ENCODE assay signal across 28 mouse cellular contexts in genomic region chr7:79968326-79968725, GRCm38 (mm10).
"Had no signal": no experiment of that assay in that cellular context is flagged by ENCODE, and none has a peak within 500 bp of the region (broad histone marks: within the 10 kb centered on the region; RNA-seq: fewer than 3 reads in every experiment).

No protein-coding gene starts in this region.

- DNase-seq: gastrocnemius, adult 2 months; gastrocnemius, postnatal 10 days; gastrocnemius, postnatal 25 days; heart, adult 18-20 months; heart, postnatal 10 days; heart, postnatal 4 days; kidney, adult 18-20 months; kidney, adult 8-10 months; kidney, postnatal 14 days; kidney, postnatal 36 days; layer of hippocampus, adult 9-11 months; layer of hippocampus, postnatal 36 days; left cerebral cortex, postnatal 4 days had no signal

- H3K9me3 ChIP-seq: heart, embryonic 10.5 days; heart, embryonic 12.5 days; hindbrain, embryonic 10.5 days; hindbrain, embryonic 12.5 days; intestine, embryonic 15.5 days; kidney, embryonic 15.5 days; limb, embryonic 13.5 days; limb, embryonic 15.5 days; liver, embryonic 12.5 days had no signal

- ATAC-seq: hindbrain, embryonic 16.5 days; inflammation-experienced regulatory T-cells, adult 6 months; intestine, embryonic 15.5 days; intestine, postnatal 0 days; liver, embryonic 12.5 days had no signal

- H3K27ac ChIP-seq: gastrocnemius, adult 2 months; heart, embryonic 10.5 days; hindbrain, embryonic 10.5 days; hindbrain, embryonic 12.5 days; hindbrain, embryonic 14.5 days; intestine, embryonic 15.5 days; kidney, embryonic 15.5 days; kidney, postnatal 0 days; limb, embryonic 13.5 days; limb, embryonic 15.5 days; liver, embryonic 12.5 days; liver, embryonic 14.5 days had no signal

- H3K36me3 ChIP-seq: heart, embryonic 10.5 days; heart, embryonic 12.5 days; hindbrain, embryonic 10.5 days; hindbrain, embryonic 12.5 days; intestine, embryonic 15.5 days; kidney, embryonic 15.5 days; limb, embryonic 13.5 days; limb, embryonic 15.5 days; liver, embryonic 12.5 days had no signal

- H3K27me3 ChIP-seq: heart, embryonic 12.5 days; hindbrain, embryonic 12.5 days; intestine, embryonic 15.5 days; kidney, embryonic 15.5 days; limb, embryonic 13.5 days; limb, embryonic 15.5 days had no signal

- H3K4me1 ChIP-seq: heart, embryonic 10.5 days; heart, embryonic 12.5 days; hindbrain, embryonic 10.5 days; hindbrain, embryonic 12.5 days; intestine, embryonic 15.5 days; kidney, embryonic 15.5 days; limb, embryonic 13.5 days; limb, embryonic 15.5 days; liver, embryonic 12.5 days had no signal

- H3K9ac ChIP-seq: heart, embryonic 12.5 days; hindbrain, embryonic 12.5 days; hindbrain, embryonic 14.5 days; intestine, embryonic 15.5 days; kidney, embryonic 15.5 days; limb, embryonic 13.5 days; limb, embryonic 15.5 days; liver, embryonic 12.5 days; liver, embryonic 14.5 days had no signal

- H3K4me2 ChIP-seq: heart, embryonic 12.5 days; hindbrain, embryonic 12.5 days; hindbrain, embryonic 14.5 days; intestine, embryonic 15.5 days; kidney, embryonic 15.5 days; limb, embryonic 13.5 days; limb, embryonic 15.5 days; liver, embryonic 12.5 days had no signal

- H3K4me3 ChIP-seq: gastrocnemius, adult 2 months; heart, embryonic 10.5 days; heart, embryonic 12.5 days; hindbrain, embryonic 10.5 days; hindbrain, embryonic 12.5 days; intestine, embryonic 15.5 days; kidney, embryonic 15.5 days; limb, embryonic 13.5 days; limb, embryonic 15.5 days; liver, embryonic 12.5 days had no signal
